Mouse (Mus musculus) limb, embryonic 13.5 days (tissue): ENCODE measurements at regions not wholly inside any gene's neighbourhood (a gene's known extent, or its start where the extent isn't known, plus 50 kb on each side); places are given as distances from the start of the nearest gene placed in this dataset.

Experiments
- ATAC-seq: fragments of 200-750 bp; cut with Nextera tagmentation; 2 replicates; pipeline ENCODE4 v1.8.0; 2017; ENCODE audit warnings: low read depth, moderate number of reproducible peaks, moderate TSS enrichment; ENCODE audit not compliant: low FRiP score
- H3K27ac ChIP-seq: fragments of 300-500 bp; sonication (generic); 2 replicates; pipeline ENCODE4 v1.5.1; 2015; ENCODE audit warnings: inconsistent platforms, mild to moderate bottlenecking, moderate library complexity
- H3K27me3 ChIP-seq: fragments of 300-500 bp; sonication (generic); 2 replicates; pipeline ENCODE4 v1.6.1; 2015; ENCODE audit warnings: mild to moderate bottlenecking, inconsistent platforms
- H3K36me3 ChIP-seq: fragments of 300-500 bp; sonication (generic); 2 replicates; pipeline ENCODE4 v1.6.1; 2015; ENCODE audit warnings: inconsistent platforms, mild to moderate bottlenecking, moderate library complexity
- H3K4me1 ChIP-seq: fragments of 300-500 bp; sonication (generic); 2 replicates; pipeline ENCODE4 v1.6.1; 2015; ENCODE audit warnings: inconsistent platforms
- H3K4me2 ChIP-seq: fragments of 300-500 bp; sonication (generic); replicated peaks from 2 replicates; pipeline ENCODE4 v1.6.1; 2015; ENCODE audit warnings: inconsistent platforms, mild to moderate bottlenecking, moderate library complexity
- H3K4me3 ChIP-seq: fragments of 300-500 bp; sonication (generic); 2 replicates; pipeline ENCODE4 v1.5.1; 2015; ENCODE audit warnings: moderate library complexity, mild to moderate bottlenecking, inconsistent platforms
- H3K9ac ChIP-seq: fragments of 300-500 bp; sonication (generic); 2 replicates; pipeline ENCODE4 v1.6.1; 2015; ENCODE audit warnings: mild to moderate bottlenecking, inconsistent platforms
- H3K9me3 ChIP-seq: fragments of 300-500 bp; sonication (generic); 2 replicates; pipeline ENCODE4 v1.6.1; 2016; ENCODE audit warnings: inconsistent platforms
- WGBS: fragments of 180-500 bp; shearing (Covaris S2); methylation state at CpG from one replicate; pipeline ENCODE4 v1.1.7; 2015; 5-methylcytosine and 5-hydroxymethylcytosine counted together

GRCm38 (mm10) chr1:61524886-61525285, 113.7 kb upstream of the Pard3b start:
- no peak for ATAC-seq
- Histone ChIP-seq H3K9me3 (no peaks in the 10 kb centered on the region), H3K27ac (no peak overlapping the region), H3K4me1 (peaks cover 16% of the 10 kb centered on the region), H3K4me2 (no peak overlapping the region), H3K36me3 (no peaks in the 10 kb centered on the region), H3K9ac (no peak overlapping the region), H3K4me3 (no peak overlapping the region), H3K27me3 (no peaks in the 10 kb centered on the region)
- 86% methylated on average over 1 of the region's 1 CpGs for whole genome bisulfite sequencing

GRCm38 (mm10) chr1:61525881-61526280, 112.7 kb upstream of the Pard3b start:
- no peak overlapping the region for H3K27ac ChIP-seq
- 85% methylated on average over 8 of the region's 8 CpGs for WGBS
- H3K4me3 ChIP-seq: no peak overlapping the region
- no peak for ATAC-seq
- no peak overlapping the region for H3K4me2 ChIP-seq
- no peaks in the 10 kb centered on the region for H3K36me3 ChIP-seq
- H3K9me3 ChIP-seq: no peaks in the 10 kb centered on the region
- H3K27me3 ChIP-seq: no peaks in the 10 kb centered on the region
- H3K4me1 ChIP-seq: peaks cover 23% of the 10 kb centered on the region
- no peak overlapping the region for H3K9ac ChIP-seq

GRCm38 (mm10) chr1:61528757-61529156, 109.9 kb upstream of the Pard3b start:
- no peaks in the 10 kb centered on the region for H3K27me3 ChIP-seq
- no peaks in the 10 kb centered on the region for H3K36me3 ChIP-seq
- H3K9me3 ChIP-seq: no peaks in the 10 kb centered on the region
- no peak overlapping the region for H3K27ac ChIP-seq
- ATAC-seq: no peak
- H3K9ac ChIP-seq: no peak overlapping the region
- WGBS: 45% methylated on average over 15 of the region's 15 CpGs
- H3K4me2 ChIP-seq: peak overlapping the region; percentile 9
- no peak overlapping the region for H3K4me3 ChIP-seq
- H3K4me1 ChIP-seq: peaks cover 35% of the 10 kb centered on the region

GRCm38 (mm10) chr1:61530166-61530565, 108.5 kb upstream of the Pard3b start:
- H3K4me3 ChIP-seq: no peak overlapping the region
- H3K36me3 ChIP-seq: no peaks in the 10 kb centered on the region
- ATAC-seq: no peak
- 16% methylated on average over 3 of the region's 3 CpGs for WGBS
- H3K27me3 ChIP-seq: no peaks in the 10 kb centered on the region
- peaks cover 35% of the 10 kb centered on the region for H3K4me1 ChIP-seq
- no peak overlapping the region for H3K27ac ChIP-seq
- no peak overlapping the region for H3K4me2 ChIP-seq
- H3K9ac ChIP-seq: no peak overlapping the region
- H3K9me3 ChIP-seq: no peaks in the 10 kb centered on the region

- peaks cover 35% of the 10 kb centered on the region for H3K4me1 ChIP-seq
- no peak for ATAC-seq
- no peaks in the 10 kb centered on the region for H3K27me3 ChIP-seq
- no peak overlapping the region for H3K4me3 ChIP-seq
- H3K27ac ChIP-seq: no peak overlapping the region
- no peaks in the 10 kb centered on the region for H3K9me3 ChIP-seq
- no peaks in the 10 kb centered on the region for H3K36me3 ChIP-seq
- H3K4me2 ChIP-seq: no peak overlapping the region
- 36% methylated on average over 5 of the region's 5 CpGs for WGBS
- H3K9ac ChIP-seq: no peak overlapping the region; the same call in 1 of the 2 replicates
Observed at GRCm38 (mm10) chr1:61531487-61531886, 107.1 kb upstream of the Pard3b start.

GRCm38 (mm10) chr1:61540081-61540480, 98.5 kb upstream of the Pard3b start:
- Histone ChIP-seq H3K27me3 (0 out of 2 replicates have a peak, but pooled peaks cover 6% of the 10 kb centered on the region), H3K36me3 (no peaks in the 10 kb centered on the region), H3K4me1 (no peaks in the 10 kb centered on the region), H3K9ac (no peak overlapping the region), H3K4me2 (no peak overlapping the region), H3K4me3 (no peak overlapping the region), H3K27ac (no peak overlapping the region), H3K9me3 (no peaks in the 10 kb centered on the region)
- ATAC-seq: no peak
- WGBS: 86% methylated on average over 3 of the region's 3 CpGs

GRCm38 (mm10) chr1:61541166-61541565, 97.5 kb upstream of the Pard3b start:
- no peak overlapping the region for H3K27ac ChIP-seq
- H3K36me3 ChIP-seq: no peaks in the 10 kb centered on the region
- H3K9ac ChIP-seq: no peak overlapping the region
- H3K27me3 ChIP-seq: 0 out of 2 replicates have a peak, but pooled peaks cover 6% of the 10 kb centered on the region
- H3K4me1 ChIP-seq: no peaks in the 10 kb centered on the region
- no peak for ATAC-seq
- no peak overlapping the region for H3K4me3 ChIP-seq
- WGBS: 85% methylated on average over 4 of the region's 4 CpGs
- no peak overlapping the region for H3K4me2 ChIP-seq
- H3K9me3 ChIP-seq: no peaks in the 10 kb centered on the region

GRCm38 (mm10) chr1:61552577-61553517, 85.8 kb upstream of the Pard3b start:
- H3K27ac ChIP-seq: no peak overlapping the region
- H3K4me2 ChIP-seq: peak overlapping the region; percentile 41
- H3K9ac ChIP-seq: no peak overlapping the region
- no peaks in the 10 kb centered on the region for H3K9me3 ChIP-seq
- 59% methylated on average over 21 of the region's 21 CpGs for WGBS
- H3K27me3 ChIP-seq: no peaks in the 10 kb centered on the region
- H3K4me1 ChIP-seq: peaks cover 6% of the 10 kb centered on the region; the same call in 1 of the 2 replicates
- H3K4me3 ChIP-seq: no peak overlapping the region
- ATAC-seq: 0 out of 2 replicates have a peak, but pooled peaks have one; percentile 28
- no peaks in the 10 kb centered on the region for H3K36me3 ChIP-seq

- Histone ChIP-seq H3K4me3 (no peak overlapping the region), H3K4me1 (no peaks in the 10 kb centered on the region), H3K9ac (no peak overlapping the region), H3K4me2 (no peak overlapping the region), H3K27me3 (no peaks in the 10 kb centered on the region), H3K36me3 (no peaks in the 10 kb centered on the region), H3K9me3 (no peaks in the 10 kb centered on the region), H3K27ac (no peak overlapping the region)
- WGBS: 82% methylated on average over 2 of the region's 2 CpGs
- ATAC-seq: no peak
Observed at GRCm38 (mm10) chr1:61559514-61559913, 79.1 kb upstream of the Pard3b start.

GRCm38 (mm10) chr1:61562091-61562490, 76.5 kb upstream of the Pard3b start:
- no peak for ATAC-seq
- no peak overlapping the region for H3K4me2 ChIP-seq
- WGBS: 63% methylated on average over 2 of the region's 2 CpGs
- no peak overlapping the region for H3K9ac ChIP-seq
- no peaks in the 10 kb centered on the region for H3K4me1 ChIP-seq
- H3K27ac ChIP-seq: no peak overlapping the region
- H3K4me3 ChIP-seq: no peak overlapping the region
- H3K9me3 ChIP-seq: no peaks in the 10 kb centered on the region
- H3K36me3 ChIP-seq: no peaks in the 10 kb centered on the region
- no peaks in the 10 kb centered on the region for H3K27me3 ChIP-seq

- 82% methylated on average over 4 of the region's 4 CpGs for WGBS
- no peaks in the 10 kb centered on the region for H3K4me1 ChIP-seq
Observed at GRCm38 (mm10) chr1:61565471-61565870, 73.2 kb upstream of the Pard3b start.

GRCm38 (mm10) chr1:61574276-61574675, 64.3 kb upstream of the Pard3b start:
- no peaks in the 10 kb centered on the region for H3K27me3 ChIP-seq
- H3K36me3 ChIP-seq: no peaks in the 10 kb centered on the region
- WGBS: 82% methylated on average over 2 of the region's 2 CpGs
- H3K27ac ChIP-seq: no peak overlapping the region
- H3K4me3 ChIP-seq: no peak overlapping the region
- H3K4me1 ChIP-seq: no peaks in the 10 kb centered on the region
- ATAC-seq: no peak
- no peaks in the 10 kb centered on the region for H3K9me3 ChIP-seq
- no peak overlapping the region for H3K9ac ChIP-seq
- no peak overlapping the region for H3K4me2 ChIP-seq

More at GRCm38 (mm10) chr1:61565471-61565870, 73.2 kb upstream of the Pard3b start:
- no peak overlapping the region for H3K4me3 ChIP-seq
- H3K36me3 ChIP-seq: no peaks in the 10 kb centered on the region
- H3K27me3 ChIP-seq: no peaks in the 10 kb centered on the region
- no peak for ATAC-seq
- no peaks in the 10 kb centered on the region for H3K9me3 ChIP-seq
- no peak overlapping the region for H3K27ac ChIP-seq
- no peak overlapping the region for H3K9ac ChIP-seq
- H3K4me2 ChIP-seq: no peak overlapping the region
